In genomic region chr10:81303761-81304160, GRCm38 (mm10) we compare ENCODE assay signal across 10 mouse cellular contexts. TPM values are rescaled to one million over a fixed set of nuclear protein-coding genes. Genes with fewer than 3 reads are reported as not detected.
DNase-seq lines count a peak whose midpoint lies in the region; ATAC-seq lines count a peak whose summit lies in the region.
"Had no signal": no experiment of that assay in that cellular context is flagged by ENCODE, and none has a peak within 500 bp of the region (broad histone marks: within the 10 kb centered on the region; RNA-seq: fewer than 3 reads in every experiment).

No protein-coding gene starts in this region.

- H3K27me3 ChIP-seq in forebrain, embryonic 10.5 days (ENCODE audit: poor library complexity, severe bottlenecking), result no peaks in the 10 kb centered on the region
- H3K27me3 ChIP-seq in forebrain, embryonic 15.5 days, result no peaks in the 10 kb centered on the region
- H3K27me3 ChIP-seq in kidney, embryonic 16.5 days (ENCODE audit: insufficient read depth, low read length), result no peaks in the 10 kb centered on the region
- H3K27me3 ChIP-seq in forebrain, embryonic 16.5 days (replicated peaks; ENCODE audit: control insufficient read depth, insufficient read depth, low read length), result no peaks in the 10 kb centered on the region
- H3K27me3 ChIP-seq: neural tube, embryonic 13.5 days had no signal

- H3K27ac ChIP-seq in forebrain, embryonic 10.5 days, result 0 out of 2 replicates have a peak overlapping the region, but pooled peaks have one; percentile 53
- no peak overlapping the region for H3K27ac ChIP-seq in forebrain, embryonic 15.5 days (replicated peaks)
- H3K27ac ChIP-seq in kidney, embryonic 16.5 days (ENCODE audit: low read length), result no peak overlapping the region
- no peak overlapping the region for H3K27ac ChIP-seq in forebrain, embryonic 16.5 days (ENCODE audit: low read length)
- H3K27ac ChIP-seq: neural tube, embryonic 13.5 days had no signal

- peak overlapping the region; percentile 2; the same call in 1 of the 2 replicates for H3K4me3 ChIP-seq in forebrain, embryonic 10.5 days
- no peak overlapping the region for H3K4me3 ChIP-seq in forebrain, embryonic 15.5 days
- no peak overlapping the region for H3K4me3 ChIP-seq in kidney, embryonic 16.5 days (ENCODE audit: low read length)
- no peak overlapping the region for H3K4me3 ChIP-seq in forebrain, embryonic 16.5 days (replicated peaks; ENCODE audit: low read length)
- H3K4me3 ChIP-seq: neural tube, embryonic 13.5 days had no signal

- ATAC-seq in forebrain, embryonic 15.5 days (replicated peaks), result no peak
- ATAC-seq in megakaryocyte progenitor cell, adult 5-6 weeks (replicated peaks; ENCODE audit: poor library complexity), result 0 out of 2 replicates have a peak, but pooled peaks have one; percentile 24
- ATAC-seq in kidney, embryonic 16.5 days (ENCODE audit: low FRiP score, low TSS enrichment), result no peak
- ATAC-seq in forebrain, embryonic 16.5 days, result no peak

- peaks cover 54% of the 10 kb centered on the region for H3K36me3 ChIP-seq in forebrain, embryonic 10.5 days (replicated peaks)
- peaks cover 31% of the 10 kb centered on the region for H3K36me3 ChIP-seq in forebrain, embryonic 15.5 days
- H3K36me3 ChIP-seq in kidney, embryonic 16.5 days (ENCODE audit: insufficient read depth, low read length), result peaks cover 31% of the 10 kb centered on the region
- peaks cover 20% of the 10 kb centered on the region for H3K36me3 ChIP-seq in forebrain, embryonic 16.5 days (ENCODE audit: control insufficient read depth, insufficient read depth)

- H3K9ac ChIP-seq in forebrain, embryonic 15.5 days (replicated peaks), result no peak overlapping the region
- no peak overlapping the region for H3K9ac ChIP-seq in kidney, embryonic 16.5 days (replicated peaks; ENCODE audit: low read length)
- no peak overlapping the region for H3K9ac ChIP-seq in forebrain, embryonic 16.5 days (replicated peaks; ENCODE audit: low read depth, low read length)

- peaks cover 57% of the 10 kb centered on the region for H3K4me1 ChIP-seq in forebrain, embryonic 10.5 days
- peaks cover 17% of the 10 kb centered on the region for H3K4me1 ChIP-seq in forebrain, embryonic 15.5 days
- H3K4me1 ChIP-seq in kidney, embryonic 16.5 days (ENCODE audit: insufficient read depth, low read length), result peaks cover 62% of the 10 kb centered on the region
- H3K4me1 ChIP-seq in forebrain, embryonic 16.5 days (replicated peaks; ENCODE audit: control insufficient read depth, insufficient read depth, low read length), result peaks cover 14% of the 10 kb centered on the region

- no peak overlapping the region for H3K4me2 ChIP-seq in forebrain, embryonic 15.5 days (replicated peaks)
- no peak overlapping the region for H3K4me2 ChIP-seq in kidney, embryonic 16.5 days (replicated peaks; ENCODE audit: low read depth, low read length)
- H3K4me2 ChIP-seq in forebrain, embryonic 16.5 days (ENCODE audit: low read length), result no peak overlapping the region
- H3K4me2 ChIP-seq: neural tube, embryonic 13.5 days had no signal

- 84% methylated on average over 7 of the region's 7 CpGs for WGBS in forebrain, embryonic 10.5 days
- 86% methylated on average over 7 of the region's 7 CpGs for WGBS in forebrain, embryonic 15.5 days
- 67% methylated on average over 7 of the region's 7 CpGs for WGBS in kidney, embryonic 16.5 days
- WGBS in forebrain, embryonic 16.5 days, result 82% methylated on average over 7 of the region's 7 CpGs

- no peak for DNase-seq in forebrain, embryonic 10.5 days (ENCODE audit: extremely low spot score, low spot score)
- DNase-seq in spleen, postnatal 36 days (ENCODE audit: low spot score in 2 of 2), result peak; percentile 57 to 59
- no peak for DNase-seq in spleen, postnatal 14 days (ENCODE audit: low spot score in 2 of 2)
- no peak for DNase-seq in right cerebral cortex, adult 18-20 months
- DNase-seq: gastrocnemius, postnatal 25 days had no signal

- H3K9me3 ChIP-seq in forebrain, embryonic 10.5 days, result no peaks in the 10 kb centered on the region
- no peaks in the 10 kb centered on the region for H3K9me3 ChIP-seq in forebrain, embryonic 15.5 days
- no peaks in the 10 kb centered on the region for H3K9me3 ChIP-seq in kidney, embryonic 16.5 days (ENCODE audit: low read length)
- H3K9me3 ChIP-seq in forebrain, embryonic 16.5 days (ENCODE audit: control insufficient read depth, low read length), result no peaks in the 10 kb centered on the region
- H3K9me3 ChIP-seq: neural tube, embryonic 13.5 days had no signal

RNA-seq across cellular contexts. Expression of gene Pip5k1c, which starts 11.0 kb away (rescaled TPM):
- polyA plus RNA-seq in forebrain, embryonic 10.5 days (2016; fragmentation: Nextera tagmentation; extraction: Ambion mirVana), result 60.6 and 62.1 TPM in 2 replicates
- 123 and 127 TPM in 2 replicates for polyA plus RNA-seq in forebrain, embryonic 15.5 days (2015; fragmentation: Nextera tagmentation; extraction: Ambion mirVana)
- total RNA-seq in megakaryocyte progenitor cell, adult 5-6 weeks (2015), result 18.9 and 24.6 TPM in 2 replicates
- total RNA-seq in megakaryocyte progenitor cell, adult 5-6 weeks (2017), result 32.4 and 37.4 TPM in 2 replicates
- 62.9 and 63.9 TPM in 2 replicates for polyA plus RNA-seq in kidney, embryonic 16.5 days (2015; fragmentation: Nextera tagmentation; extraction: Ambion mirVana)
- polyA plus RNA-seq in forebrain, embryonic 16.5 days (2015; fragmentation: Nextera tagmentation; extraction: Ambion mirVana), result 138 and 143 TPM in 2 replicates

RNA-seq across cellular contexts. Expression of gene Tjp3, which starts 12.4 kb away (rescaled TPM):
- 8.8 and 10.1 TPM in 2 replicates for polyA plus RNA-seq in forebrain, embryonic 10.5 days (2016; fragmentation: Nextera tagmentation; extraction: Ambion mirVana)
- polyA plus RNA-seq in forebrain, embryonic 15.5 days (2015; fragmentation: Nextera tagmentation; extraction: Ambion mirVana), result 8.5 and 9.0 TPM in 2 replicates
- total RNA-seq in megakaryocyte progenitor cell, adult 5-6 weeks (2015), result 2.3 TPM in 2 replicates
- total RNA-seq in megakaryocyte progenitor cell, adult 5-6 weeks (2017), result 3.9 and 5.2 TPM in 2 replicates
- polyA plus RNA-seq in kidney, embryonic 16.5 days (2015; fragmentation: Nextera tagmentation; extraction: Ambion mirVana), result 21.9 and 22.6 TPM in 2 replicates
- polyA plus RNA-seq in forebrain, embryonic 16.5 days (2015; fragmentation: Nextera tagmentation; extraction: Ambion mirVana), result 7.3 and 8.3 TPM in 2 replicates
- total RNA-seq: gastrocnemius, postnatal 25 days had no signal

RNA-seq across cellular contexts. Expression of gene Cactin, which starts 17.1 kb away (rescaled TPM):
- polyA plus RNA-seq in forebrain, embryonic 10.5 days (2016; fragmentation: Nextera tagmentation; extraction: Ambion mirVana), result 56.0 and 56.7 TPM in 2 replicates
- 40.7 and 42.4 TPM in 2 replicates for polyA plus RNA-seq in forebrain, embryonic 15.5 days (2015; fragmentation: Nextera tagmentation; extraction: Ambion mirVana)
- total RNA-seq in megakaryocyte progenitor cell, adult 5-6 weeks (2015), result 7.1 and 7.6 TPM in 2 replicates
- total RNA-seq in megakaryocyte progenitor cell, adult 5-6 weeks (2017), result 30.8 and 32.7 TPM in 2 replicates
- 42.3 and 43.2 TPM in 2 replicates for polyA plus RNA-seq in kidney, embryonic 16.5 days (2015; fragmentation: Nextera tagmentation; extraction: Ambion mirVana)
- 36.8 and 38.3 TPM in 2 replicates for polyA plus RNA-seq in forebrain, embryonic 16.5 days (2015; fragmentation: Nextera tagmentation; extraction: Ambion mirVana)

RNA-seq across cellular contexts. Expression of gene Tbxa2r, which starts 24.8 kb away (rescaled TPM):
- 2.4 and 3.0 TPM in 2 replicates for polyA plus RNA-seq in forebrain, embryonic 10.5 days (2016; fragmentation: Nextera tagmentation; extraction: Ambion mirVana)
- 3.1 and 4.3 TPM in 2 replicates for polyA plus RNA-seq in forebrain, embryonic 15.5 days (2015; fragmentation: Nextera tagmentation; extraction: Ambion mirVana)
- 0.20 and 0.47 TPM in 2 replicates for total RNA-seq in megakaryocyte progenitor cell, adult 5-6 weeks (2015)
- total RNA-seq in megakaryocyte progenitor cell, adult 5-6 weeks (2017), result 0.47 TPM in 1 of 2 replicates, not detected in the other
- 19.7 and 20.2 TPM in 2 replicates for polyA plus RNA-seq in kidney, embryonic 16.5 days (2015; fragmentation: Nextera tagmentation; extraction: Ambion mirVana)
- polyA plus RNA-seq in forebrain, embryonic 16.5 days (2015; fragmentation: Nextera tagmentation; extraction: Ambion mirVana), result 3.6 and 4.9 TPM in 2 replicates

RNA-seq across cellular contexts. Expression of gene Apba3, which starts 37.0 kb away (rescaled TPM):
- polyA plus RNA-seq in forebrain, embryonic 10.5 days (2016; fragmentation: Nextera tagmentation; extraction: Ambion mirVana), result 51.9 and 52.1 TPM in 2 replicates
- polyA plus RNA-seq in forebrain, embryonic 15.5 days (2015; fragmentation: Nextera tagmentation; extraction: Ambion mirVana), result 33.5 and 37.5 TPM in 2 replicates
- total RNA-seq in megakaryocyte progenitor cell, adult 5-6 weeks (2015), result 15.5 and 20.2 TPM in 2 replicates
- 10.5 and 16.9 TPM in 2 replicates for total RNA-seq in megakaryocyte progenitor cell, adult 5-6 weeks (2017)
- polyA plus RNA-seq in kidney, embryonic 16.5 days (2015; fragmentation: Nextera tagmentation; extraction: Ambion mirVana), result 88.6 and 88.7 TPM in 2 replicates
- 39.1 and 41.6 TPM in 2 replicates for polyA plus RNA-seq in forebrain, embryonic 16.5 days (2015; fragmentation: Nextera tagmentation; extraction: Ambion mirVana)

Comparison
In these comparisons a context has a peak if more than half of its experiments do, and no peak if none do; other contexts are left out.
1. DNase-seq: peak in spleen, postnatal 36 days (2 of 2); none in forebrain, embryonic 10.5 days (single experiment), spleen, postnatal 14 days (0 of 2) and right cerebral cortex, adult 18-20 months (single experiment).